Mouse (Mus musculus) left cerebral cortex, adult 11 months (tissue): ENCODE data around the gene Arhgef3.

Experiments used
- DNase-seq: peaks from one replicate; pipeline ENCODE4 v3.0.0; 2022; ENCODE audit warnings: low spot score

Gene Arhgef3

GRCm38 (mm10) chr14:27428573-27428972 is 313.9 kb downstream of the Arhgef3 start, which contains the start of gene Fam208a:
Gene Fam208a, plus strand, starts transcription at chr14:27428834.
- DNase-seq: peak; percentile 90

- peak; percentile 73 for DNase-seq
These were observed 314.4 kb downstream of the Arhgef3 start for GRCm38 (mm10) chr14:27428973-27429711.

- no peak for DNase-seq
These were observed 315.6 kb downstream of the Arhgef3 start for GRCm38 (mm10) chr14:27430280-27430679.

GRCm38 (mm10) chr14:27432064-27432463 is 317.4 kb downstream of the Arhgef3 start:
- no peak for DNase-seq

- no peak for DNase-seq
These were observed 321.4 kb downstream of the Arhgef3 start for GRCm38 (mm10) chr14:27436116-27436515.

GRCm38 (mm10) chr14:27436826-27437225 is 322.1 kb downstream of the Arhgef3 start:
- DNase-seq: no peak

- no peak for DNase-seq
These were observed 326.2 kb downstream of the Arhgef3 start for GRCm38 (mm10) chr14:27440921-27441320.

- no peak for DNase-seq
These were observed 330.2 kb downstream of the Arhgef3 start for GRCm38 (mm10) chr14:27444851-27445281.

- no peak for DNase-seq
These were observed 332.3 kb downstream of the Arhgef3 start for GRCm38 (mm10) chr14:27446963-27447362.
